Mouse (Mus musculus) central nervous system, embryonic 11.5 days (tissue): ENCODE measurements around the gene AY761185. TPM values are rescaled to one million over a fixed set of nuclear protein-coding genes. Genes with fewer than 3 reads are reported as not detected.

ENCODE experiments used
- polyA plus RNA-seq: library from polyadenylated mRNA; depleted of rRNA; stranded (reverse); fragments of >200 nt; gene quantifications from 2 replicates; pipeline ENCODE4 v1.2.3, GENCODE M21; 2012; rRNA removed

Gene AY761185
- polyA plus RNA-seq = not detected in 2 replicates

GRCm38 (mm10) chr8:20944610-20945009 lies at the start of gene AY761185:
TSS of gene AY761185 (minus strand) at chr8:20944710.

DNA sequence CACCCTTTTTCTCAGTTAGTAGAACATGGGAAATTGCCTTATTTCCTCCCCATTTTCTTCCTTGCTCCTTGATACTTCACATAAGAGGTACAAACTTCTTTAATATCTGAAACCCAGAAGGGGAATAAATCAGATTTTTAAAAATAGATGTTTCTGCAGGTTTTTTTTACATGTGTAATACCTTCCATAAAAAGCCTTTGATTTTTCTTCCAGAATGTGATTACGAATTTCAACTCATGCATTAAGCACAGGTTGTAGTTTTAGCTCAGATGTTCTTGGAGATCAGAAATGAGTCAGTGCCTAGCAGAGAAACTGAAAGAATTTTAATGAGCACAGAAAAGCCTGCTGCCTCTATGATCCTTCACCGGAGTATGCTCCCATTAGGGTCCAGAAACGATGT lies 22.5 kb downstream of the AY761185 start, which contains the start of gene Gm6040:
TSS of gene Gm6040 (minus strand) at position 101 of the 400 bp plus-strand sequence.

GRCm38 (mm10) chr8:20902527-20902926 lies 42.0 kb downstream of the AY761185 start, which contains the start of gene Gm15056:
TSS of gene Gm15056 (minus strand) at chr8:20902627.

Other genes with a start within 250 kb of the AY761185 start
- gene Defb33, start 52.0 kb downstream of the AY761185 start, polyA plus RNA-seq = not detected in 2 replicates
- not detected in 2 replicates for gene Gm15056, start 42.1 kb downstream of the AY761185 start, polyA plus RNA-seq
- gene Gm6040, start 22.6 kb downstream of the AY761185 start, polyA plus RNA-seq = not detected in 2 replicates
- not detected in 2 replicates for gene Defa21, start 80.8 kb upstream of the AY761185 start, polyA plus RNA-seq
- gene Defa23, start 110.3 kb upstream of the AY761185 start, polyA plus RNA-seq = not detected in 2 replicates
- not detected in 2 replicates for gene Defa35, start 120.3 kb upstream of the AY761185 start, polyA plus RNA-seq
- not detected in 2 replicates for gene Defa25, start 139.7 kb upstream of the AY761185 start, polyA plus RNA-seq
- gene Gm14851, start 151.3 kb upstream of the AY761185 start, polyA plus RNA-seq = not detected in 2 replicates
- gene Defa30, start 189.9 kb upstream of the AY761185 start, polyA plus RNA-seq = not detected in 2 replicates
- not detected in 2 replicates for gene Defa22, start 217.6 kb upstream of the AY761185 start, polyA plus RNA-seq
- not detected in 2 replicates for gene Defa31, start 246.9 kb upstream of the AY761185 start, polyA plus RNA-seq